Mouse (Mus musculus) liver, embryonic 14.5 days (tissue): Measurements from ENCODE around the gene Prex1. TPM values are rescaled to one million over a fixed set of nuclear protein-coding genes. Genes with fewer than 3 reads are reported as not detected.

Experiments
- ATAC-seq: fragments of 200-750 bp; cut with Nextera tagmentation; 2 replicates; pipeline ENCODE4 v1.8.0; 2017; ENCODE audit warnings: moderate number of reproducible peaks, mild to moderate bottlenecking, moderate library complexity; ENCODE audit not compliant: insufficient read depth
- DNase-seq, 3 experiments: peaks; one replicate each; pipeline ENCODE4 v3.0.0-alpha.2; 2012 to 2013; ENCODE audit warnings: low read depth in 3 of 3, low spot score in 3 of 3
- H3K27ac ChIP-seq: fragments of 300-500 bp; sonication (generic); 2 replicates; pipeline ENCODE4 v1.5.1; 2014; ENCODE audit warnings: moderate library complexity, mild to moderate bottlenecking, control low read depth, inconsistent platforms
- H3K27me3 ChIP-seq: fragments of 300-500 bp; sonication (generic); 2 replicates; pipeline ENCODE4 v1.6.1; 2014; ENCODE audit warnings: mild to moderate bottlenecking, low read length, moderate library complexity; ENCODE audit not compliant: control insufficient read depth, insufficient read depth
- H3K36me3 ChIP-seq: fragments of 300-500 bp; sonication (generic); replicated peaks from 2 replicates; pipeline ENCODE4 v1.6.1; 2014; ENCODE audit warnings: low read depth; ENCODE audit not compliant: control insufficient read depth, insufficient read depth
- H3K4me1 ChIP-seq, 2 experiments: fragments of 200-500 bp in 1 of 2; fragments of 300-500 bp in 1 of 2; sonication (generic) in 1 of 2; replicated peaks; 2 replicates each; pipeline ENCODE4 v1.6.1; 2012 to 2014; ENCODE audit warnings: antibody characterized with exemption in 1 of 2, inconsistent platforms in 1 of 2, low read length in 1 of 2; ENCODE audit not compliant: control insufficient read depth in 2 of 2, insufficient read depth in 2 of 2
- H3K4me2 ChIP-seq: fragments of 300-500 bp; sonication (generic); 2 replicates; pipeline ENCODE4 v1.6.1; 2014; ENCODE audit warnings: low read depth, mild to moderate bottlenecking, control low read depth, moderate library complexity
- H3K4me3 ChIP-seq, 2 experiments: fragments of 200-500 bp in 1 of 2; fragments of 300-500 bp in 1 of 2; sonication (generic) in 1 of 2; 2 replicates each; pipeline ENCODE4 v1.5.1; 2012 to 2014; ENCODE audit warnings: low read depth in 2 of 2, low read length in 2 of 2, mild to moderate bottlenecking in 2 of 2, control low read depth in 1 of 2, inconsistent platforms in 1 of 2, moderate library complexity in 1 of 2; ENCODE audit not compliant: insufficient read depth in 1 of 2
- H3K9ac ChIP-seq: fragments of 300-500 bp; sonication (generic); replicated peaks from 2 replicates; pipeline ENCODE4 v1.6.1; 2014; ENCODE audit warnings: mild to moderate bottlenecking, control low read depth, moderate library complexity
- H3K9me3 ChIP-seq: fragments of 300-500 bp; sonication (generic); 2 replicates; pipeline ENCODE4 v1.6.1; 2016; ENCODE audit warnings: low read length, mixed read lengths; ENCODE audit not compliant: control insufficient read depth
- CTCF ChIP-seq: IDR thresholded peaks from 2 replicates; pipeline ENCODE4 v1.5.1; 2016; ENCODE audit warnings: antibody characterized with exemption, low read depth, control low read depth
- EP300 ChIP-seq: IDR thresholded peaks from 2 replicates; pipeline ENCODE4 v1.6.1; 2016; ENCODE audit warnings: antibody characterized with exemption, low read depth
- WGBS: fragments of 180-500 bp; shearing (Covaris S2); extraction: QIAGEN DNeasy Blood & Tissue Kit; methylation state at CpG from one replicate; pipeline ENCODE4 v1.1.7; 2014; ENCODE audit not compliant: insufficient replicate concordance; 5-methylcytosine and 5-hydroxymethylcytosine counted together
- polyA plus RNA-seq, 2 experiments: library from polyadenylated mRNA; depleted of rRNA in 1 of 2; stranded (reverse) in 1 of 2; unstranded in 1 of 2; fragments of >200 nt; fragmentation: Nextera tagmentation in 1 of 2; extraction: Ambion mirVana in 1 of 2; gene quantifications; 2 replicates each; pipeline versions ENCODE4 v1.2.1 to v1.2.3; 2012 to 2014

The Prex1 gene
- polyA plus RNA-seq, 2 experiments, result 9.2 to 10.0 TPM

DNA sequence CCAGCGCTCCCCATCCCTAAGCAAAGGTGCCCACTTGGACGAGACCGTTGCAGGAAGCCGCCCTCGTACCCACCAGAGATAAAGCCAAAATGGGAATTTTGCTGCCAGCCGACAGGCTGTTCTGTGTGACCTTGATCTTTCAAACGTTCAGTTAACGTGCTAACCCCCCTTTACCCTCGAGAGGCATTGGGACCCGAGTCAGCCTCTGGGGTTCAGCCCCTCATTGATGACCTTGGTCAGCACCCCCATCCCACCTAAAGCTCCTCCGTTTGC, 731 bp upstream of the Prex1 start:
- Histone ChIP-seq H3K36me3 (no peaks in the 10 kb centered on the region), H3K9ac (peak overlapping the region; percentile 66), H3K27ac (no peak overlapping the region), H3K27me3 (no peaks in the 10 kb centered on the region), H3K4me2 (peak overlapping the region; percentile 95), H3K9me3 (no peaks in the 10 kb centered on the region), H3K4me3 (peak overlapping the region; percentile 51 to 71), H3K4me1 (peaks cover 19 to 24% of the 10 kb centered on the region in 2 experiments)
- ATAC-seq (no peak), DNase-seq (no peak)
- TF ChIP-seq CTCF, result no peak
- TF ChIP-seq EP300, result no peak
- WGBS, result 3% methylated on average over 11 of the region's 11 CpGs

DNA sequence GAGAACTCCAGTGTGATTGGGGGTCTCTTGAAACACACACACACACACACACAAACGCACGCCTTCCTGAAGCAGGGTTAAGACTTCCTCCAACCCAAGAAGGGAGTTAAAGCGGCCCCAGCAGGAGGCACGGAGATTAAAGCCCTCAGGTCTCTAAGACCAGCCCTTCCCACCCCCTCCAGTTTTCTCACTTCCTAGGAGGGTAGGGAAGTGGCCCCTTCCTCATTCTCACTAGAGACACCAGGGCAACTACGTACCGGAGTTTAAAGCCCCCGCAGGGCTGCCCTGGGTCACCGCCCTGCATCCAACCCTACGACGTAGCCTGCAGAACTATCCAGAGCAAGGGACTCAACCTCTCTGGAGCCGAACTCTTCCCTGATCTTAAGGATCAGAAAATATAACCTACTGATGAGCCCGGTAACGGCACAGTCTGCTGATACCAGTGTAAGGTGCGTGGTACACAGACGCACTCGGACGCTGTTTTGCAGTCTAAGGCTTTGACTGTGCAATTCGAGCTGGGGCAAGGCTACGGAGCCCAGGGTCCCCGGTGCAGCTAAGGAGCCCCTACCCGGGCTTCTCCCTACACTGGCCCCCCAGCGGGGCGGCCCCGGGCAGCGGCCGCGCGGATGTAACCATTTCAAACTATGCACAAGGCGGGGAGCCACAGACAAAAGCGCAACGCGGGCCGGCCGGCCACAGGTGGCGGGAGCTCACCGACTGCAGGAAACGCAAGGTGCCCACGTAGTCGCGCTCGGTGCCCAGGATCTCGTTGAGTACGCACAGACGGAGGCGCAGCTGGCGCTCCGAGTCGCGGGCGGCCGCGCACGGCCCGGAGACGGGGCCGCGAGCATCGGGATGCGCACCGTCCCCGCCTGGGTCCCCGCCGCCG, 587 bp downstream of the Prex1 start:
- Histone ChIP-seq H3K9ac (peak overlapping the region; percentile 91), H3K27me3 (no peaks in the 10 kb centered on the region), H3K36me3 (no peaks in the 10 kb centered on the region; the same call in 1 of the 2 replicates), H3K9me3 (no peaks in the 10 kb centered on the region), H3K4me1 (peaks cover 31 to 37% of the 10 kb centered on the region in 2 experiments), H3K27ac (peak overlapping the region; percentile 51), H3K4me3 (peak overlapping the region; percentile 71 to 80), H3K4me2 (peak overlapping the region; percentile 86)
- ATAC-seq, result peak; percentile 59
- peak; percentile 19; the same call in 1 of the 2 replicates for TF ChIP-seq CTCF
- TF ChIP-seq EP300, result no peak
- DNase-seq, result peak in 1 of 3 experiments; percentile 52
- WGBS, result under 1% methylated on average over 64 of the region's 64 CpGs

DNA sequence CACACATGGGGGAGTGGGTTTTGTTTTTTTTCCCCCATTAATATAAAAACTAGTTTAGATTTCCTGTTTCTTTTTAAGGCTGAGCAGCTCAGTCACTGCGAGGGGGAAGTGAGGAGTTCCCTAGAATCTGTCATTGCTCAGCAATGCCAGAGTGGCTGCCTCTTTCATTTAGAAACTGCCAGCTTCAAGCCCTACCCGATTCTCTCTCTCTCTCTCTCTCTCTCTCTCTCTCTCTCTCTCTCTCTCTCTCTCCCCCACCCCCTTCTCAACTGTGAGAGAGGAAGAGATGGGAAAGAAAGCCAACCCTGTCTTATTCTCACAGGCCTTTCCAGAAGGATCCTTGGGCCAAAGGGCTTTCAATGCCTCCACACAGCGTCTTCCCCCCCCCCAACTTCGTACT, 1.3 kb downstream of the Prex1 start:
- Histone ChIP-seq H3K4me3 (peak overlapping the region; percentile 71 to 80), H3K9ac (peak overlapping the region; percentile 91), H3K4me2 (peak overlapping the region; percentile 86), H3K27me3 (no peaks in the 10 kb centered on the region), H3K36me3 (no peaks in the 10 kb centered on the region; the same call in 1 of the 2 replicates), H3K4me1 (peaks cover 39 to 45% of the 10 kb centered on the region in 2 experiments), H3K27ac (peak overlapping the region; percentile 51), H3K9me3 (no peaks in the 10 kb centered on the region)
- DNase-seq (no peak), ATAC-seq (no peak)
- no peak for TF ChIP-seq EP300
- no peak for TF ChIP-seq CTCF
- WGBS, result 0% methylated on average over 4 of the region's 4 CpGs

DNA sequence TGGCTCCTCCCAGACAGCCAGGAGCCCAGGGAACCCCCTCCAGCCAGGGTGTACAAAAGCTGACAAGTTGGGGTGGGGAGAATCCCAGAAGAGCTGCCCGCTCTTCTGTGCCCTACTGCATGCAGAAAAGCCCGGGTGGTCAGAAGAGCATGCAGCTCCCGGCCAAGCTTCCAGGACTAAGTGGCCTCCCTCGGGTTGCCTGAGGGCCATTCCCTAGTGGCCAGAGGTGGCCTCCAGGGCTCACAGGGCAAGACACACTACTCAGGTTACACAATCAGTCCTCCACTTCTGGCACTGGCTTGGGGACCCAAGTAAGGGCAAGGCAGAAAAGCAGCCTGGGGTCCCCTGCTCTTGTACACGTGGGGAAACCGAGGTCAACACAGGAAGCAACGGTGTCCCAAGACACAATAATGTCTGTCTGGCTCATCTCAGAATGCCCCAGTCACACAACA, 1.9 kb downstream of the Prex1 start:
- WGBS, result 26% methylated on average over 7 of the region's 7 CpGs
- DNase-seq, result no peak

DNA sequence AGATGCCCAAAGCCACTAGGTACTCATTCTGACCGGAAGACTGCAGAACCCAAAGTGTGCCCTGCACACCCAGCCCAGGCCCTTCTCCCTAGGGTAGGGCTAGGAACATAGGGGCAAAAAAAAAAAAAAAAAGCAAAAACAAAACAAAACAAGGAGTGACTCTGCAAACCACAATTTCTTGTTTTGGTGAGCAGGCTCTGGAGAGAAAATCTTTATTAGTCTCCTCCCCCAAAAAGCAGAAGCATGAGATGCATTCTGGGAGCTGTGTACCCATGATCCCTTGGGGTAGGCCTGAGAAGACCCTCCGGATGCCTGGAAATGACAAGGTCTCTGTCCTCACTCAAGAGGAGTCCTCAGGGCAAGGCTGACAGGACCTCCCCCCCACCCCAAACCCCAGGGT, 3.7 kb downstream of the Prex1 start:
- TF ChIP-seq CTCF (no peak), EP300 (no peak)
- Histone ChIP-seq H3K27ac (no peak overlapping the region), H3K4me1 (peaks cover 59 to 67% of the 10 kb centered on the region in 2 experiments)

More for the DNA sequence above, 1.9 kb downstream of the Prex1 start:
- no peak for ATAC-seq
- no peak for TF ChIP-seq EP300
- peak; percentile 17 for TF ChIP-seq CTCF
- H3K9ac ChIP-seq, result peak overlapping the region; percentile 91
- H3K4me1 ChIP-seq, result peaks cover 45 to 51% of the 10 kb centered on the region in 2 experiments
- H3K9me3 ChIP-seq, result no peaks in the 10 kb centered on the region
- H3K4me3 ChIP-seq, result peak overlapping the region; percentile 71 to 80
- H3K27me3 ChIP-seq, result no peaks in the 10 kb centered on the region
- peak overlapping the region; percentile 86 for H3K4me2 ChIP-seq
- H3K27ac ChIP-seq, result peak overlapping the region; percentile 23
- H3K36me3 ChIP-seq, result no peaks in the 10 kb centered on the region; the same call in 1 of the 2 replicates

More for the DNA sequence above, 3.7 kb downstream of the Prex1 start:
- Histone ChIP-seq H3K9ac (no peak overlapping the region), H3K36me3 (peaks cover 5% of the 10 kb centered on the region), H3K27me3 (no peaks in the 10 kb centered on the region), H3K9me3 (peaks cover under 1% of the 10 kb centered on the region), H3K4me3 (no peak overlapping the region), H3K4me2 (no peak overlapping the region)
- DNase-seq (no peak), ATAC-seq (no peak)
- 63% methylated on average over 2 of the region's 2 CpGs for WGBS
